Mouse (Mus musculus) fibroblast of lung, adult 2 months (primary cell): Measurements from ENCODE around the gene Gm45716.
A peak's percentile ranks its signal among the peaks of the same experiment; 100 is the strongest.

ENCODE experiments used
- DNase-seq: peaks from one replicate; pipeline ENCODE4 v3.0.0-alpha.2; 2011; ENCODE audit warnings: low read depth

Gm45716 gene

DNA sequence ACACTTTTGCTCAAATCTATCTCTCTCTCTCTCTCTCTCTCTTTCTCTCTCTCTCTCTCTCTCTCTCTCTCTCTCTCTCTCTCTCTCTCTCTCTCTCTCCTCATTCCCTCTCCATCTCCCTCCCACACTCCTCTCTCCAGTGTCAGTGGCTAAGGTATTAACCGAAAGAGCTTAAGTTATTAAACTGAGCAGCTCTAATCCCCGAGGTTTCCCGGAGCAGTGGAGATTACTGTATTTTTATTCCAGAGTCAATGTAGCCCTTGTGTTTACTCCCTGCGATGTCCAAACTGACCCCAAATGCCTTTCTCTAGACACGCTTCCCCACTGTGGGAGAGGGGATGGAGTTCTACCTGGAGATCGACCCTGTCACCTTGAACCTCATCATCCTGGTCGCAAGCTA is at the start of gene Gm45716:
Gene Gm45716 (plus strand): TSS at position 243 of the 400 bp plus-strand sequence.
- no peak for DNase-seq

DNA sequence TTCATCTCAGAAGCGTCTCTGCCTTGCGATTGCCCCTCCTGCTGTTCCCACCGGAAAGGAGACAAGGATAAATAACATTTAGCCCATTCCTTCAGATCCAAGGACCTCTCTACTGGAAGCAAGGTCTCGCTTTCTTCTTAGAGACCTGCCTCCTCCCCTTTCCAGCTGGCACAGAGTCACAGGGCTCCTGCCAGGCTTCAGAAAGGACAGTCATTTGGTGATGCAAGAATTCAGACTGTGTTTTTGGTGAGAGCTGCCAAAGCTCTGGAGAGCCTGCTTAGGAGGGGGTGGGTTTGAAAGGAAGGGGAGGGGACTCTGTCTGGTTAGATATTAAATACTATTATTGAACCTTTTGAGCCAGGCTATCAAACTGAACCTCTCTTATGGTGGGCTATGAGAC is 45.1 kb upstream of the Gm45716 start:
- peak; percentile 32 for DNase-seq

DNA sequence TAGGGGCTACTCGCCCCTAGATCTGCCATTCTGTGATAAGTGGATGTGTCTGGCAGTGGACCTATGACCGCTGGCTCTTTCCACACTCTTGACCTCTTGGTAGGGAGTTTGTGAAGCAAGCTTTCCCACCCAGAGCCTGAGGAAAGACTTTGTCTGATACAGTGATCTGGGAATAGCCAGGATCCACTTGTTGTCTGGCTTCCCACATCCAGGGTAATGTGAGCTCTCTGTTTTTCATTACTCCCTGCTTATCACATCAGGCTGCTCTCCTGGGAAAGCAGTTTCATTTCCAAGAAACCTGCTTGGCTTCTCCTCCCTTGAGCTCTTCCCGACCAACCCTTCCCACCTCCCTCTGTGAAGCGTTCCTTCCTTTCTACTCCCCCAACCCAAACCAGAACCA is 44.5 kb upstream of the Gm45716 start:
- peak; percentile 50 for DNase-seq

DNA sequence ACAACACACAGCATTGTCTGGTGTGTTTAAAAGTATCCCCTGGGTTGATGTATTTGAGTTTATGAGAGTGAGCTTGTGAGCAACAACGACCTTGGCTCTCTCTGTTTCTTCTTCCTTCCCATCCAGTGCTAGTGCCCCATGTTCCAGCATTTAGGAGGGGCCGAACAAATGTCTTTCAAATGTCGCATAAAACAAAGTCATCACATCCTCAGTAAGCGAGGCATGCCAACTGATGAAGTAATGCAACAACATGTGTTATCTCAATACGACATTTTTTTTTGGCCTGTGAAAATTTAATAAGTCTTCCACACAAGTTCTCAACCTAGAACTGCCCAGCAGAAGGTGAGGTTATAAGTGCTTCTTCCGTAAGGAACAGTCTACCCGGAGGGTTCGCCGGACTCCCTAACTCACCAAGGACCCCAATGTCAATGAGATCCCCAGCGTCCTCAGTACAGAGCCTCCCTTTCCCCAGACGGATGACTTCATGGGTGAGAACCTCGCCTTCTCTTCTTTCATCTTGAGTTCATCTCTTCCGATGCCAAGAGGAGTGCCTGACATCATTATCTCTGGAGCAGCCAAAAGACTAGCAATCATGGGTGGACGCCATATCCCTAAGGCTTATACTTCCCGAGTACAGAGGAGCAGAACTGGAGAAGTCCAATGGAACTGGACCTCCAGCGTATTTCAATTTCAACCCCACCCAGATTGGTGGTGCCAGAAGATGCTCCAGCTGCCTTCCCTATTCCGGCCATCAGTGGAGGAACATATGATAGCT is 41.2 kb upstream of the Gm45716 start:
- DNase-seq: no peak

DNA sequence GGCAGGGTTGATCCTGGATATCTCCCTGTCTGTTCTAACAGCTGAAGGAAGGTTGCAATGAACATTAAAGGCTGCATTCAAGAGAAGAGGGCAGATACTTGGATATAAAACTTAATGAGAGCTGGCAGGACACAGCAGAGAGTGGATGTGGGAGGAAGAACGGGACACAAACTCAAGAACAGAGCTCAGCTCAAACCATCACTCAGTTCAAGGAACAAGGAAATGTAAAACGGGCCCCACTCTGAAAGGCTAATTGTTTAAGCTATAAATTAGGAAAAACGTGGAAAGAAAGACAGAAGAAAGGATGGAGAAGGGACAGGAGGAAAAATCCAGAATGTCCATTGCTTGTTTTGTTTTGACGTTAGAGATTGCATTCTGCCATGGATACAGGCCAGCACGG is 32.4 kb upstream of the Gm45716 start:
- DNase-seq: no peak

DNA sequence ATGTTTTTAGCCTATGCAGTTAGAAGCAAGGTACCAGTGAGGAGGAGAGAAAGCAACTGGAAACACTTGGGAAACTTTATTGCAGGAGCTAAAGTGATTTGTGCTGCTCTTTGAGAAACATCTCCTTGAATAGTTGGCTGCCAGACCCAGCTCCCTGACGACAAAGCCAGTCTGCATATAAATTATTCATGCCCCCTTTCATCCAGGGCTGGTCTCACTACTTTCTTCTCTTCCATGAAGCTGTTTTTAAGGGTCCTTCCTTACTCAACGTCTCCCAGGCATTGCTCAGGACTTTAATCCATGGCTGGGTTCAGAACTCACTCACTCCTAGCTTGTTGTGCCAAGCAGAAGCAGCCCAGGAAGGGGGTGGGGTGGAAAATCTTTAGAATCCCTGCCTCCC is 32.0 kb upstream of the Gm45716 start:
- DNase-seq: no peak

DNA sequence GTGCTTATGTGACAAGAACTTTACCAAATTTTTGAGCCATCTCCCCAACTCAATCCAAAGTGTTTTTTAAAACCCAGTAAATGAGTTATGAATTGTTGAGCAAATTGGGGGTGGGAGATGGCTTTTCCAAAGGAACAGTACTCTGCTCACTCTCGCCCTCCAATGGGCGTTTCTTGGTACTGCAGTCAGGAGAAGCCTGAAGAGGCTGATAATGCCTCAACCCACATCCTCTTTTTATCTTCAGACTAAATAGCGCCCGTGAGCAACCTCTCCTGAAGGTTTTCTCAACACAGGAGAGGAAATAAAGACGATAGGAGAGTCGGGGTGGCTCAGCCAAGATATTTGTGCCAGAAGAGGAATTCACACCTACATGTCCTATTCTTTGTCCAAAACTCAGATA is 19.7 kb upstream of the Gm45716 start:
- no peak for DNase-seq

DNA sequence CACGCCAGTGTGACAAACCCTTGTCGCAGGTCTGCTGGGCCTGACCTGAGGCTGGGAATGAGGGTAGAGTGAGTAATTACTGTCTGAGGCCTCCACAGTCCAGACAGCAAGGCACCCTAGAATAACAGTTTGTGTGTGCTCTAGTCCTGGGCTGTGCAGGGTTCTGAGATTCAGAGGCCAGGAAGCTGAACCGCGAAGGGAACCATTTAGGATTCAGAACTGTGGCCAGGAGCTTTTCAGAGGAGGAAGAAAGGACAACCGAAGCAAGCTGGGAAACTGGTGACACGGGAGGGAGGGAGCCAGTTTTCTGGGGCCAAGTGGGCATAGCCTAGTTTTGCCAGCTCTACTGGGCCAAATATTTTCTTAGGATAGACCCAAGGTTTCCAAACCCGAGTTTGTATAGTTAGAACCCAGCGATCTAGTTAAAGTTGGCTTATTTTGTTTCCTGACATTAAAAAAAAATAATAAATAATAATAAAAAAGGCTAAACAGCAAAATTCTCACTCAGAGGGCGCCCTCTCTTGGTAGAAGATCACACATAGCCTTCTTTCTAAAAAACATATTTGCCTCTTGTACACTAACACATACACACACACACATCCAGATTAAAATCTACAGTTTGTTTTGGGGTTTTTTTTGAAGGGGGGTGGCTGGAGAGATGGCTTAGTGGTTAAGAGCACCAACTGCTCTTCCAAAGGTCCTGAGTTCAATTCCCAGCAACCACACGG is 19.0 kb upstream of the Gm45716 start:
- no peak for DNase-seq

DNA sequence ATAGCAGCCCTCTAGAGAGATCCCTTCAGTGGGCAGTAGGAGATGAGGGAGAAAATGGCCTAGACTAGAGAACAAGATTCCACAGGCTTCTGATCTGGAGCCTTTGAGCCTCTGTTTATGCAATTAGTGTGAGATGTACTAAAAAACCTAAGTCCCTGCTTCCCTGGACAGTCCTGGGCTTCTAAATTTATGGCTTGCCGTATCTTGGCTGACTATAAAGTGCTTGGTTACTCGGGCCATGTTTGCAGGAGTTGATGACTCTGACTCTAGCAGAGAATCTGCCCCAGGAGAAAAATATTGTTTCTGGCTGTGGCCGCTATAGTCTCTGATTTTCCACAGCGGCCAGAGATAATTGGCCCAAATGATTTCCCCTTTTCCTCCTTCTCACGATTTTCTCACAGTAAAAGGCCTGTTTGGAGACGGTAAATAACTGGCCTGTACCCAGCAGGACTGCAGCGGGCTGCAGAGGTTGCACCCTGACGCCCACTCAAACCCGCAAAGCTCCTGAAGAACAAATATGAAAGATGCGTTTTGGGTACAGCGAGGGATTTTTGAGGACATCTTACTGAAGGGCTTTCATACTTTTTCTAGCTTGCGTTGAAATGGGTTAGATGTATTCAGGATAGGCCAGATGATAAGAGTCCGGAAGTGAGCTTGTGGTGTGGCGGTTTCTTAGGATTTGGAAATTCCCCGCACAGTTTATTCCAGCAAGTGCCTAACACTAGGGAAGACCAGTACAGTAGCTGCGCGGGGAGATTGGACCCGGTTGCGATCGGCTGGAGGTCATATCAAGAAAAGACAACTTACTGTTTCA is 18.1 kb upstream of the Gm45716 start:
- no peak for DNase-seq

DNA sequence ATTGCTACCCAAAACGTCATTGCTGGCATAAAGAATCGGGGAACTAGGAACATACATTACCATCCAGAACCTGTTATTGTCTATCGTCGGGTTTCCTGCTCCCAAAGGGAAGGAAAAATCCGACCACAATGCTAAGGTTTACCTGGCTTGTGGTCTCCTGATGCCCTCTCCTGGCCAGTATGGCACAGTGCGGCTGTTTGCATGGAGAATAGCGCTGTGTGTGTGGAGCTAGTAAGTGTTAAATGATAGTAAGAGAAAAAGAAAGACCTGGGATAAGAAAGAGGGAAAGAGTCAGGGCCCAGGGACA is 17.5 kb upstream of the Gm45716 start:
- peak; percentile 38 for DNase-seq

DNA sequence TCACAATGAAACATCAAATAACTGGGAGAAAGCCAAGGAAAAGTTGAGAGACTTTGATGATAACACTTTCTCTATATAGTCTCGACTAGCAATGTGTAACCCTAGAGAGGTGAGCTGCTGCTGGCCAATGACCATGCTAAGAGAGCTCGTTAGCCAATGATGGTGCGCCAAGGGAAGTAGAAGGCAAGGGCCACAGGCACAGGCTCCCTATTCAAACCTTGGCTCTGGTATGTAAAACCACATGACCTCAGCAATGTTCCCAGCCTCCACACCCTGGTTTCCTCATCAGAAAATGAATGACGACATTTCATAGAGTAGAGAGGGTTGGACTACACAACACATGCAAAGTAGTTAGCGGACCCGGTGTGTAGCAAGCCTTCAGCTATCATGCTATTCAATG is 15.2 kb upstream of the Gm45716 start:
- DNase-seq: no peak

DNA sequence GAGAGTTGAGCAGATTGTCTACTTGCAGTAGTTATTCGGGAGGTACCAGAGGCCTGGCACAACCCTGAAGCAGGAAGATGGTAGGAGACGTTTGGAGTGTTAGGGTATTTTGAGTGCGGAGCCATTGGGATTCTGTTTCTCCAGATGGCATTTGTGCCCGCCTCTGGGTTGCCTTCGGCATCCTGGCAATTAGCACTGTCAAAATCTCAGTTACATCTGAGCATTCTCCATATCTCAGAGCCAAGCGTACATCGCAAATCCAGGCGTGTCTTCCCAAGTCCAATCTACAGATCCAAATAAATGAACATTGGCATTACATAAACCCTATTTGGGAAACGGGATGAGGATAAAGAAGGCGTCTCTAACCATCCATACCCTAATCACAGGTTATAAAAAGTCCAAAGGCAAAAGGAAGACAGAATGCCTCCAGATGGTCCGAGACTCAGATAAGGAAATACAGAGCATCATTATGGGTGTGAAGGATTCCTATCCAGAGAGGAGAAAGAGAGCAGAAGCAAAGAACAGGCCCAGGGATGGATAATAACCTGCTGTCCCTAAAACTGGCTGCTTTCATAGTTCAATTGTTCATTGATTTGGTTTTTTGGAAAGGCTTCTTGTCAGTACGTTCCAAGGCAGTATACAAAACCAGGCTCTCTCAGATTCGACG is 11.7 kb upstream of the Gm45716 start:
- no peak for DNase-seq

DNA sequence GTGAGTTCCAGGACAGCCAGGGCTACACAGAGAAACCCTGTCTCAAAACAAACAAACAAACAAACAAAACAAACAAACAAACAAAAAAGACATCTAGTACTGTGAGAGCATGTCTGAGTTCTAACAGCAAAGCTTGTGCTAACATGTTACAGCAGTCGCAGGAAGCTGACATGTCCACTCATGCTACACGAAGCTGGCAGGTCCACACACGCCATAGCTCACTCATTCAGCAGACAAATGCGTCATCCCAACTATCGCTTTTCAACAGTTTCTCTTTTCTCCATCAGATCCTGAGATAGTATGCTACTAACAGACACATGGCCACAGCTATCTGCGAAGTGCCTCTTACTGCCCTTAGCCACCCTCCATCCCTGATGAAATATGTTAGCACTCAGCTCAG is 10.1 kb upstream of the Gm45716 start:
- no peak for DNase-seq

DNA sequence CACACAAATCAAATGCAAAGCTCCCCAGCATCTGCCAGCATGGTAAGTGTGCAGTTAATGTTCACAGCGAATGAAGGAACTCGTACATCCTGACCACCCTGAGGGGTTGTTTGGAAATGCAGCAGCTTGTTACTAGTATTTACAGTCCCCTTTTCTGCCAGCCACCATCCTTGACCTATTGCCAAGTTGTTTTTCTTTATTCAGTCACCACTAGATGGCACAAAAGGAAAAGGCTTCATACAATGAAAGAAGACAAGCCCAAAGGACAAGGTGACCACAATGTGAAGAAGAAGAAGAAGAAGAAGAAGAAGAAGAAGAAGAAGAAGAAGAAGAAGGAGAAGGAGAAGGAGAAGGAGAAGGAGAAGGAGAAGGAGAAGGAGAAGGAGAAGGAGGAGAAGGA is 4.1 kb upstream of the Gm45716 start:
- DNase-seq: peak; percentile 23

DNA sequence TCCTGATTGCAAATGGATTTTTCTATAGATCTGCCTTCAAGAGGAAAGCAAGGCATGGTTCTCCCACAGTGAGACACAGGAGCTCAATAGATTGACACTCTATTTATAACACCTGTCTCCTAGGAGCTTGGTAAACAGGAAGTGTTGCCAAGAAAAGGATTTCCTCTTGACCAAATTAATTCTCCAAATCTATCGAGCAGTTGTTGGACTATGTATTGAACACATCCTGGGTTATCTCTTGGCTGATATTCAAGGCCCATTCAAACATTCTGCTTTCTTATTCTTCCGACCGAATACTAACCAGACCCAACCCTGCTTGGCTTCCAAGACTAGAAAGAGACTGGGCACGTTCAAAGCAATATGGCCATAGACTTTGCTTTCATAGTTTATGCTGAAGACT is 2.7 kb upstream of the Gm45716 start:
- no peak for DNase-seq

DNA sequence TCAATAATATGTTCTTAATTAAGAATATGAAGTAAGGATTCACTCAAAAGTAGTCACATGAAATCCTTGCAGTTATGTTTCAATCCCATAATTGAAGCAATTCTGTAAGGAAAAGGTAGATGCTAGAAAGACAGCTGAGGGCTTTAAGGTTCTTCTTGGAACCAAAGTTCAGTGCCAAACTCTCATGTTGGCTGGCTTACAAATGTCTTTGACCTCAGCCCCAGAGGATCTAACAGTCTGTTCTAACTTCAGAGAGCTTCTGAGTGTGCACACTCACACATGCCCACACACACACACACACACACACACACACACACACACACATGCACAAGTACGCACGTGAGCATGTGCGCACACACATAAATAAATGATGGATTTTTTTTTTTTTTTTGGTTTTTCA is 2.7 kb downstream of the Gm45716 start:
- no peak for DNase-seq

DNA sequence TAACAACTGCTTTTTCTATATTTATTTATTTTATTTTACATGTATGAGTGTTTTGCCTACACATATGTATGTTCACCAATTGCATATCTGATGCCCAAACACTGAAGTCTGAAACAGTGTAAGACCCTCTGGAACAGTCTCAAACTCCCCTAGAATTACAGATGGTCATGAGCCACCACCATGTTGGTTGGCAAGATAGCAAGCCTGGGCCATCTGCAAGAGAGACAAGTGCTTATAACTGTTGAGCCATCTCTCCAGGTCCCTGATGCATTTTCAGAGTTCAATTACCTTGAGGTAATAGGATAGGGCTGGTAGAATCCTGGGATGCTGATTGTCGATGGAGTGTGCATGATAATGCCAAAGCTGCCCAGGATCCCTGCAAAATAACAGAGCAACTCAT is 7.5 kb downstream of the Gm45716 start:
- no peak for DNase-seq

DNA sequence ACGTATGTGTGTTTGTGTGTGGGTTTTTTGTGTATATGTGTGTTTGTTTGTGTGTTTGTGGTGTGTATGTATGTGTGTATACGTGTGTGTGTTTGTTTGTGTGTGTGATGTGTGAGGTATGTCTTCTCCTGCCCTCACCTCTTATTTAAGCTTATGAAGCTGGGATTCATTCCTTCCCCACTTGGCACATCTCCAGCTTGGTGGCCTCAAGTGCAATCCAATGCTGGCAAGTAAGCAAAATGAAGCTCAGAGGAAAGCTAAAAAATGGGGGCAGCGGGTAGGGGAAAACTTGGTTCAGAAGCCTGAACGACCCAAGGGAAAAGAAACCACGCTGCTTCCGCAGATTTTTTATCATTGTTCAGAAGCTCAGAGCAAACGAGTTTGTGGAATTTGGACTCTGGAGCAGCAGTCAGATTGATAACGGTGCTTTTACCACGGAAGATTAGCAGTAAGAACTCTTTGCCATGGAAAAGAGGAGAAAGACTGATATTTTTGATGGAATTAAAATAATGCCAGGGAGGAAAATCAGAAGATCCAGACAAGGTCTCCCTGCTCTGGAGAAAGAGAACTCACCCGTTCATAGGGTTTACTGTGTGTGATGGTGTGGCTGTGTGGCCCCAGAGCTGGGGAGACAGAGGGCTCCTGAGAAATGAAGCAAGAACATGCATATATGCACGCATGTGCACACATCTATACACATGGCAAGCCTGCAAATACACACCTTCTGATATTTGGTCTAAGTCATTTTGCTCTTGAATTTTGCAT is 8.5 kb downstream of the Gm45716 start:
- no peak for DNase-seq

DNA sequence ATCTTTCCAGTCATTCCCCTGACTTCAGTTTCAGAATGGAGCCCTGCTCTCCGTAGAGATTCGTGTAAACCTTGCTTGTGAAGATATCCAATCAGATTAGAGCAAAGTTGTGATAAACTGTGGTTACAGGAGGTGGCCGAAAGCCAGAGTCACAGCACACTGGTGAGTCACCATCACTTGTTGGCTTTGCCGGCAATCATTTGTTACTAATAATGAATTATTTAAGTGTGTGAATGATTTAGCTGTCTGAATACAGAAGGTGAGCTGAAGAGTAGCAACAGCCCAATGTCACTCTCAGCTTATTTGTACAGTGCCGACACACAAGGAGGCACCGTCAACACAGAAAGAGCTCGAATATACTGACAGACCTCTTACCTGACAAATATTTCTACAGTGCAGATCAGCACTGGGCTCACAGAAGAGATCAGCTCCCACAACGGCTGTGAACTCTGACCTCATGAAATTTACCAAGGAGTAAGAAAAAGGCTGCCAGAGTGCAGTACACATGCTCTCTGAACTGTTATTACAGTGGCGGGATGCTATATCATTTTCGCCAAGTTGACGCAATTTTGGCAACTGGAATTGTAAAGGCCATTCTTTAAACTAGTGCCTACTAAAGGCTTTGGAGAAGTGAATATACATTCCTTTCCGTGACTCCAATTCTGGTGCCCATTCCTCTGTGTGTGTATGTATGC is 9.2 kb downstream of the Gm45716 start:
- peak; percentile 12 for DNase-seq

DNA sequence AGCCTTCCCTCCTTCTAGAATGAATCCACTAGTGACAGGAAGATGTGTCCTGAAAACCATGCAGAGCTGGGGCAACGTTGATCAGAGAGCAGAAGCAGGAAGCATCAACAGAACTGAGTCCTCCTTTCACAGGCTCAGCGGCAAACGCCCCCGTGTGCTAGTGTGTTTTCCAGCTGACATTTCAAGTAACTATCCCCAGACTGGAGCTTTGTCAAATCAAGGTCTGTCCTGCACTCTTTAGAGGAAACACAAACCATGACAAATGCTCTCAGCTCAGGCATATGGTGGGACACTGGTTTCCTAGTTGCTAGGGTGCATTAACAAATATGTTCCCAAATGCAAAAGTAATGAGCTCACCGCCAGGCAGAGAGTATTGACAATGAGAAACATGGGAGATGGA is 10.6 kb downstream of the Gm45716 start:
- no peak for DNase-seq

DNA sequence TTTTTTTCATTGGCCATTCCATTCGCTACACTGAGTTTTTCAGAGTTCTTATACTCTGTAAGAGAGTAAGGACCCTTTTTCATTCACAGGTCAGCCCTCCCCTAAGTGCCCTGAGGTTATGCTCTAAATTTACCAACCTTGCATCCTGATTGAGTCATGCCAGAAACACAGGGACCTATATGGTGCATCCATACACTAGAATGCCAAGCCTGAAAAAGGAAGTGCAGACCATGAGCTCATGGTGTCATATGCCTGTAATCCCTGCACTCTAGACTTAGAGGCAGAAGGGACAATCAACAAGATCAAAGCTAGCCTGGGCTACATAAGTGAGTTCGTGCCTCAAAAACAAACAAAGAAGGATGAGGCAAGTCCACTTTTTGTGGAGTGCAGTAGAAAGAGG is 13.3 kb downstream of the Gm45716 start:
- no peak for DNase-seq
